Mouse (Mus musculus) liver, embryonic 11.5 days (tissue): ENCODE results near the gene Farp2. TPM values are rescaled to one million over a fixed set of nuclear protein-coding genes. Genes with fewer than 3 reads are reported as not detected.

Experiments
- ATAC-seq: fragments of 200-750 bp; cut with Nextera tagmentation; replicated peaks from 2 replicates; pipeline ENCODE4 v1.8.0; 2017; ENCODE audit warnings: moderate number of reproducible peaks, mild to moderate bottlenecking, moderate TSS enrichment, moderate library complexity; ENCODE audit not compliant: low FRiP score
- DNase-seq: peaks from one replicate; pipeline ENCODE4 v3.0.0-alpha.2; 2017; ENCODE audit warnings: low spot score
- H3K27ac ChIP-seq: fragments of 300-500 bp; sonication (generic); 2 replicates; pipeline ENCODE4 v1.5.1; 2014; ENCODE audit warnings: mild to moderate bottlenecking, low read depth, low read length, control low read depth
- H3K27me3 ChIP-seq: fragments of 300-500 bp; sonication (generic); replicated peaks from 2 replicates; pipeline ENCODE4 v1.6.1; 2014; ENCODE audit warnings: low read length, mixed read lengths; ENCODE audit not compliant: control insufficient read depth, insufficient read depth
- H3K36me3 ChIP-seq: fragments of 300-500 bp; sonication (generic); 2 replicates; pipeline ENCODE4 v1.6.1; 2014; ENCODE audit warnings: mild to moderate bottlenecking, low read length, moderate library complexity, mixed read lengths; ENCODE audit not compliant: control insufficient read depth, insufficient read depth
- H3K4me1 ChIP-seq: fragments of 300-500 bp; sonication (generic); replicated peaks from 2 replicates; pipeline ENCODE4 v1.6.1; 2014; ENCODE audit warnings: low read length, mixed read lengths; ENCODE audit not compliant: control insufficient read depth, insufficient read depth
- H3K4me2 ChIP-seq: fragments of 300-500 bp; sonication (generic); 2 replicates; pipeline ENCODE4 v1.6.1; 2014; ENCODE audit warnings: mild to moderate bottlenecking, control low read depth, moderate library complexity
- H3K4me3 ChIP-seq: fragments of 300-500 bp; sonication (generic); 2 replicates; pipeline ENCODE4 v1.5.1; 2014; ENCODE audit warnings: low read depth, low read length, control low read depth
- H3K9ac ChIP-seq: fragments of 300-500 bp; sonication (generic); 2 replicates; pipeline ENCODE4 v1.6.1; 2014; ENCODE audit warnings: low read depth, low read length, control low read depth
- H3K9me3 ChIP-seq: fragments of 300-500 bp; sonication (generic); 2 replicates; pipeline ENCODE4 v1.6.1; 2016; ENCODE audit warnings: low read length, inconsistent platforms, mixed read lengths; ENCODE audit not compliant: control insufficient read depth
- WGBS: fragments of 180-500 bp; shearing (Covaris S2); extraction: QIAGEN DNeasy Blood & Tissue Kit; methylation state at CpG from one replicate; pipeline ENCODE4 v1.1.7; 2014; 5-methylcytosine and 5-hydroxymethylcytosine counted together
- polyA plus RNA-seq: library from polyadenylated mRNA; unstranded; fragments of >200 nt; fragmentation: Nextera tagmentation; extraction: Ambion mirVana; gene quantifications from 2 replicates; pipeline ENCODE4 v1.2.1, GENCODE M21; 2014

The Farp2 gene
- polyA plus RNA-seq, 1 experiment from 2014 or later = 2.3 TPM

- H3K9me3 ChIP-seq = no peaks in the 10 kb centered on the region
- DNase-seq (peak; percentile 47), ATAC-seq (no peak)
- peak overlapping the region; percentile 95 for H3K4me2 ChIP-seq
- peak overlapping the region; percentile 90; the same call in 1 of the 2 replicates for H3K27ac ChIP-seq
- H3K27me3 ChIP-seq = no peaks in the 10 kb centered on the region
- H3K4me1 ChIP-seq = peaks cover 30% of the 10 kb centered on the region
- peak overlapping the region; percentile 97 for H3K4me3 ChIP-seq
- 6% methylated on average over 6 of the region's 6 CpGs for WGBS
- peak overlapping the region; percentile 91 for H3K9ac ChIP-seq
- H3K36me3 ChIP-seq = no peaks in the 10 kb centered on the region; the same call in 1 of the 2 replicates
These were observed 122.6 kb downstream of the Farp2 start for GRCm38 (mm10) chr1:93634481-93634891.

DNA sequence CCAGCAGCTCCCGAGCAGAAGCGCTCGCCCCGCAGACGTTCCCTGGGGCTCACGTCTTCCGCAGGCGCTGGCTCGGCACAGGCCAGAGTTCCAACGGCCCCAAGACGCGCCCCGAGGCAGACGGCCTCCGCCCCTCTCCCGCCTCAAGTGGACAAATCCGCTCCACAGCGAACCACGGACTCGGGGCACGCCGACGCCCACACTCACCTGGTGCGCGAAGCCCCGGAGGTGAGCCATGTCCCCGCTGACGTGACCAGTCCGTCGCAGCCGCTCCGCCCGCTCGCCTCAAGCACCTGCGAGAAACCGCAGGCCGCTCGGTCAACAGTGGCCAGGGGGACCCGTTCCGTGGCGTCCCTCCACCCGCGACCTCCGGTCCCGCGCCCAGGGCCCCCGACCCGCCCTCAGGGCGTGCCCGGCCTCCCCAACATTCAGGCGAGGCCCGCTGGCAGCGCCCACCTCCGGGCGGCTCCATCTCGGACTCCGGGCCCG is 123.3 kb downstream of the Farp2 start:
- H3K4me2 ChIP-seq = peak overlapping the region; percentile 95
- ATAC-seq (peak; percentile 24), DNase-seq (peak; percentile 50)
- H3K27ac ChIP-seq = peak overlapping the region; percentile 90
- peak overlapping the region; percentile 91 for H3K9ac ChIP-seq
- no peaks in the 10 kb centered on the region for H3K9me3 ChIP-seq
- no peaks in the 10 kb centered on the region for H3K27me3 ChIP-seq
- H3K4me3 ChIP-seq = peak overlapping the region; percentile 97
- H3K4me1 ChIP-seq = peaks cover 30% of the 10 kb centered on the region
- no peaks in the 10 kb centered on the region; the same call in 1 of the 2 replicates for H3K36me3 ChIP-seq
- WGBS = under 1% methylated on average over 58 of the region's 58 CpGs

- H3K4me2 ChIP-seq = peak overlapping the region; percentile 95
- peak overlapping the region; percentile 91 for H3K9ac ChIP-seq
- peak; percentile 96 for ATAC-seq
- no peaks in the 10 kb centered on the region; the same call in 1 of the 2 replicates for H3K36me3 ChIP-seq
- peak overlapping the region; percentile 90 for H3K27ac ChIP-seq
- H3K9me3 ChIP-seq = no peaks in the 10 kb centered on the region
- peak; percentile 95 for DNase-seq
- no peaks in the 10 kb centered on the region for H3K27me3 ChIP-seq
- H3K4me3 ChIP-seq = peak overlapping the region; percentile 97
- peaks cover 26% of the 10 kb centered on the region for H3K4me1 ChIP-seq
- WGBS = 2% methylated on average over 44 of the region's 44 CpGs
These were observed 123.8 kb downstream of the Farp2 start for GRCm38 (mm10) chr1:93635580-93636192.

DNA sequence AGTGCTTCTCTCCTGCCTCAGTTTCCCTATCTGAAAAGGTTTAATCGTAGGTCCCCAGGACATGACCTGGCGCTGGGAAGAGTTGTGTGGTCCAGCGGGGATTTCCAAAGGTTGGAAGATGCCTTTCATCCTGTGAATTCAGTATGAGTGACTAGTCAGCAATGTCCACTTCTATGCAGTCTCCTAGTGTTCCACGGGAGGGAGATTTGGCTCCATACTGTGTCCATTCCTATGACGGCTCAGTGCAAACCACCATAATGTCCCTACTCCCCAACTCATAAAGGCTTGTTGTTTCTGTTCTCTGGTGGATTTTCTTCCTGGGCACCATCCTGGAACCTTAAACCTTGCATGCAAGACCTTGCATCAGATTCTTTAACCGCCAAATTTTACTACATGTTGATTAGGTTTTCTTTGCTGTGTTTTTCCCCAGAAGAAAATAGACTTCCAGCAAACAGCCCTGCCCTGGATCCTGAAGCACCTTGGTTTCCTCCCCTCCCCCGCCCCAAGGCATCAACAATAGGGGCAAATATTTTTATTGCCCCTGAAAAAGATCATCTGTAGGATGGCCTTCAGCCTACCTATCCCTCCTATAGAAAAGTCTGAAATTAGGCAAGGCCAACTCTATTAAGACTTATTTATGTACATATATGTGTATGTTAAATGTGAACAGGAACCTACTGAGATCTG is 124.5 kb downstream of the Farp2 start:
- H3K9ac ChIP-seq = peak overlapping the region; percentile 82
- peaks cover 19% of the 10 kb centered on the region for H3K4me1 ChIP-seq
- ATAC-seq (peak; percentile 11; the same call in 1 of the 2 replicates), DNase-seq (no peak)
- no peaks in the 10 kb centered on the region for H3K9me3 ChIP-seq
- H3K36me3 ChIP-seq = no peaks in the 10 kb centered on the region; the same call in 1 of the 2 replicates
- WGBS = 26% methylated on average over 7 of the region's 7 CpGs
- H3K4me2 ChIP-seq = peak overlapping the region; percentile 95
- no peaks in the 10 kb centered on the region for H3K27me3 ChIP-seq
- peak overlapping the region; percentile 70 for H3K27ac ChIP-seq
- H3K4me3 ChIP-seq = peak overlapping the region; percentile 97

DNA sequence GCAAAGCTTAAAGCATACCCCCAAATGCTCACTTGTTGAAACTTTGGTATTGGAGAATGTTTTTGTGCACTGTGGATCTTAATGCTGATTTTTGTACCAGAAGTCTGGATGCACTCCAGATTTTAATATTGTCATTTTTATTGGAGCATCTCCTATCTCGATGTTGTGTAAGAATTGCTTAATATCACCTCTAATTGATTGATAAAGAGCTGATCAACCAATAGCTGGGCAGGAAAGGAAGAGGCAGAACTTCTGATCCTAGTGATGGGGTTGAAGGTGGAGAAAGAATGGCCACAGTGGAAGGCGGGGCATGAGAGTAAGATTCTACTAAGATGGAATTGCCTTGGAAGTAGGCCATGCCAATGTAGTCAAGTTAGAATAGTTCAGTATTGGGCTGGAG is 130.1 kb downstream of the Farp2 start:
- Histone ChIP-seq H3K4me3 (no peak overlapping the region), H3K4me1 (no peaks in the 10 kb centered on the region), H3K4me2 (no peak overlapping the region), H3K36me3 (no peaks in the 10 kb centered on the region), H3K27me3 (no peaks in the 10 kb centered on the region), H3K9ac (no peak overlapping the region), H3K27ac (no peak overlapping the region), H3K9me3 (no peaks in the 10 kb centered on the region)
- DNase-seq (no peak), ATAC-seq (no peak)
- 81% methylated on average over 2 of the region's 2 CpGs for WGBS

GRCm38 (mm10) chr1:93642692-93643091 is 130.8 kb downstream of the Farp2 start:
- WGBS = 80% methylated on average over 2 of the region's 2 CpGs
- ATAC-seq (no peak), DNase-seq (no peak)
- H3K9me3 ChIP-seq = no peaks in the 10 kb centered on the region
- H3K36me3 ChIP-seq = no peaks in the 10 kb centered on the region
- no peak overlapping the region for H3K4me2 ChIP-seq
- no peaks in the 10 kb centered on the region for H3K27me3 ChIP-seq
- no peak overlapping the region for H3K4me3 ChIP-seq
- H3K9ac ChIP-seq = no peak overlapping the region
- no peak overlapping the region for H3K27ac ChIP-seq
- H3K4me1 ChIP-seq = no peaks in the 10 kb centered on the region

DNA sequence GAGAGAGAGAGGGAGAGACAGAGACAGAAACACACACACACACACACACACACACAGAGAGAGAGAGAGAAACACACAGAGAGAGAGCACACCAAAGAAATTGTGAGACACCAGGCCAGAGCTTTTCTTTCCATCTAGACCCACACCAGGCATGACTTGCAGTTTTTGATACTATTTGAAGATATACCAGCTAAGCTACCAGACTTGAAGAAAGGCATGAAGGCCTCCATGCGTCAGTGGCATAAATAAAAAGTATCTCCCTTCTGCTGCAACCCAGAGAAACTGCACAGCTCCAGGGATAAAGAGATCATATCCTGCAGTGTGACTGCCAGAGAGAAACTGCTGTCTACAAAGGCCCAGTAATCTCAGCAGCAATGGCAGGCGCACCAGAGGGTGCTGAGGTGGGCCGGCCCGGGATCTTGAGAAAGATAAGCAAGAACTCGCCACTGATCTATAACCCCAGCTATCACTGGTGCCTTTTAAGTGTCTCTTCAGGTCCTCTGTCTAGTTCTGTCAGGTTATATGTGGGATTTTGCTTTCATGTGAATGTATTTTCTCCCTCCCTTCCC is 137.8 kb downstream of the Farp2 start:
- no peaks in the 10 kb centered on the region for H3K9me3 ChIP-seq
- 0 out of 2 replicates have a peak, but pooled peaks cover 5% of the 10 kb centered on the region for H3K4me1 ChIP-seq
- DNase-seq = no peak
- no peaks in the 10 kb centered on the region for H3K27me3 ChIP-seq
- ATAC-seq = no peak
- H3K4me3 ChIP-seq = no peak overlapping the region
- H3K9ac ChIP-seq = no peak overlapping the region
- WGBS = 47% methylated on average over 5 of the region's 5 CpGs
- H3K36me3 ChIP-seq = no peaks in the 10 kb centered on the region
- H3K27ac ChIP-seq = no peak overlapping the region
- no peak overlapping the region for H3K4me2 ChIP-seq

GRCm38 (mm10) chr1:93654275-93654674 is 142.4 kb downstream of the Farp2 start:
- ATAC-seq (no peak), DNase-seq (no peak)
- 8% methylated on average over 2 of the region's 2 CpGs for WGBS

More at GRCm38 (mm10) chr1:93654275-93654674, 142.4 kb downstream of the Farp2 start:
- no peaks in the 10 kb centered on the region for H3K9me3 ChIP-seq
- H3K4me3 ChIP-seq = no peak overlapping the region
- 0 out of 2 replicates have a peak, but pooled peaks cover 5% of the 10 kb centered on the region for H3K4me1 ChIP-seq
- H3K27ac ChIP-seq = no peak overlapping the region
- no peak overlapping the region for H3K4me2 ChIP-seq
- no peaks in the 10 kb centered on the region for H3K27me3 ChIP-seq
- H3K9ac ChIP-seq = no peak overlapping the region
- H3K36me3 ChIP-seq = no peaks in the 10 kb centered on the region
